Mouse (Mus musculus) small intestine, adult 2 months (tissue): ENCODE results near the gene Muc13.

Experiments used
- CTCF ChIP-seq: fragments of 200-500 bp; IDR thresholded peaks from 2 replicates; pipeline ENCODE4 v1.5.1; 2012; ENCODE audit warnings: low read depth, mild to moderate bottlenecking, control low read depth, inconsistent platforms, low read length, moderate library complexity, mixed read lengths; ENCODE audit not compliant: insufficient replicate concordance, insufficient read length; ENCODE audit errors: extremely low read depth
- POLR2A ChIP-seq: fragments of 200-500 bp; IDR thresholded peaks from 2 replicates; pipeline ENCODE4 v1.6.1; 2012; ENCODE audit warnings: low read depth, mild to moderate bottlenecking, control low read depth, inconsistent platforms, low read length, moderate library complexity

- TF ChIP-seq POLR2A (no peak), CTCF (peak; percentile 49; the same call in 1 of the 2 replicates)
These were observed 26.7 kb downstream of the Muc13 start for GRCm38 (mm10) chr16:33820269-33821178.
